Mouse (Mus musculus): ENCODE measurements around the gene Hmgcs1.
"Not testable (repeated sequence)": the region's sequence is repeated elsewhere in the genome, so short reads cannot be mapped to it uniquely, and the experiment has no call there.

The Hmgcs1 gene

DNA sequence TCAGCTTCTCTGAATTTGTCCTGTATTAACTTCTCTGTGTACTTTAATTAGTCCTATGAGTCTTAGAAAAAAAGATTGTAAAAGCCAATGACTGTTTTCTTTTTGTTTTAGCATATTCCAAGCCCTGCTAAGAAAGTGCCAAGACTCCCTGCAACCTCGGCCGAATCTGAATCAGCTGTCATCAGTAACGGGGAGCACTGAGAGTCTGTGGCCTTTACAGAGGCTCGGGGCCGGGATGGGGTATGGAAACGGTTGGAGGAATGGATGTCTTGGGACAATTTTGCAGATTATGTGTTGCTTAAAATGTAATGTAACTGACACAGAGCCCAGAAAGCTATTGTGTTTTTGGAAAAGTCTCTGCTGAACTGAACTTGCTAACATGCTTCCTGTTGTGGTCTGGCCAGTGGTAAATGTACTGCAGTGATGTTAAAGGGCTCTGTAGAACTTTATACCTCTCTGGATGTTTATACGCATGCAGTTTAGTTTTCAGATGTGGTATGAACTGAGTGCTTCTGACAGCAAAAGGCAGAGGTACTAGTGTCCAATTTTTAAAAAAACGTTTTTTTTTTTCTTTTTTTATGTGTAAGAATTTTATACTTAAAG is 16.2 kb downstream of the Hmgcs1 start:
- DNase-seq, result not testable (repeated sequence)

GRCm38 (mm10) chr13:119706953-119707352 is 16.8 kb downstream of the Hmgcs1 start:
- no peak for DNase-seq

GRCm38 (mm10) chr13:119707906-119708305 is 17.7 kb downstream of the Hmgcs1 start:
- no peak for DNase-seq

DNA sequence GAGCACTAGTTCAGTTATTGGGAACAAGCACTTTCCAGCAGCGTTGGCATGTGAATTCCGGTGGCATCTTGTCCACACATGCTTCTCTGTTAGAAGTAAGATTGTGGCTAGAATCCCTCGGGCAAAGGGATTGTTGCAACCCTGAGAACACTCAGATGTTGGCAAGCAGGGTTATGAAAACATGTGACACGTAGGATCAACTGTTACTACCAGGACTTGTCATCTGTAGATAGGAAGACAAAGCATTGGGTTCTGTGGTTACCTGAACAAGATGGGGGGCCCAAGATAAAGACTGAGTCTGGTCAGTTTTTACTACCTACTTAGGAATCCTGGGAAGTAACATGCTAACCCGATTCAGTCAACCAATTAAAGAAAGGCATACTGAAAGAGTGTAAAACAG is 18.8 kb downstream of the Hmgcs1 start:
- DNase-seq, result no peak

DNA sequence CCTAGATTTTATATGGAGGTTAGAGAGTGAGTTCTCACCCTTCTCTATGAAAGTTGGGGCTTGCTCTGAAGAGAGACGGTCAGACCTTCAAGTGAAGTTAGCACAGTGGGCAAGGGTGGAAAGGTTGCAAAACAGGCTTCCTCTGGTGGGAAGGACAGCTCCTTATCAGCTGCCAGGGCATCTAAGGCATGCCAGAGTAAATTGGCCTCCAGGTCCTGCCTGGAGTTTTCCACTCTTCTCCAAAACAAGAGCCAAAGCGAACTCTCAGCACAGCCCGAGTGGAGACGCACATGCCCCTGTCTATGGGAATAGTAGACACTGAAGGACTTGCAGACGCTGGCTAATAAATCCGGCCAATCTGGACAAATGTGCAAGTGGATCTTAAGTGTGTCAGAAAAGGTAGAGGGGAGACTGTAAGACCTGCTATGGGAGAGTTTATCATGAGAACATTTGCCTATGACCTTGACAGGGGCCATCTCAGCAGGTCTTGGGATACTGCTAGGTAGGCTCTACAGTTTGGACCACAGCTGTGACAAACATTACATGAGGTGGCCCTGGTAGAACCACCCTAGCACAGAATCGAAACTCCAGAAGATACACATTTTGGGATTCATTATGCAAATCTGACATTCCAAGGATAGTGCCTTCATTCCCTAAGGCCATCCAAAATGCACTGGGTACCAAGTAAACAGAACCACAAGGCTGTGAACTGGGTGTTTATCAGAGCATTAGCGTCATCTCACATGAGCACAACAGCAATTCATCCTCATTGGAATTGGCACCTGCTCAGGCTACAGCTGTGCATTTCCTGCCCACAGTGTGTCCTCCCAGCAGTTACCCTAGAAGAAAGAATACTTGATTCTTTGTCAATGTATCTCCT is 19.4 kb downstream of the Hmgcs1 start:
- DNase-seq, result no peak

GRCm38 (mm10) chr13:119710268-119710610 is 20.1 kb downstream of the Hmgcs1 start:
- DNase-seq, result no peak

DNA sequence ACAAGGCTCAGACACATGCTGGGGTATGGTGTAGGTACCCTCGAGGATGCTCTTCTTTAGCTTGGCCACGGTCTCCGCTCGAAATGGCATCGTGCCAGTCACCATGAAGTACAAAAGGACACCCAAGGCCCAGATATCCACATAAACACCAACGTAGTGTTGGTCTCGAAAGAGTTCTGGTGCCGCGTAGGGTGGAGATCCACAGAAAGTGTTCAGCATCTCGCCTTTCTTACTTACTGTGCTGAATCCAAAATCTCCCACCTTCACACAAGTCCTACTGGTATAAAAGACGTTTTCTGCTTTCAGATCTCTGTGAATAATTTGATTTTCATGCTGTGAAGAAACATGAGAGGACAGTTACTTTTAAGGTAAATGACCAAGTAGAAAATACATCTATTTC is 22.3 kb downstream of the Hmgcs1 start:
- no peak for DNase-seq

DNA sequence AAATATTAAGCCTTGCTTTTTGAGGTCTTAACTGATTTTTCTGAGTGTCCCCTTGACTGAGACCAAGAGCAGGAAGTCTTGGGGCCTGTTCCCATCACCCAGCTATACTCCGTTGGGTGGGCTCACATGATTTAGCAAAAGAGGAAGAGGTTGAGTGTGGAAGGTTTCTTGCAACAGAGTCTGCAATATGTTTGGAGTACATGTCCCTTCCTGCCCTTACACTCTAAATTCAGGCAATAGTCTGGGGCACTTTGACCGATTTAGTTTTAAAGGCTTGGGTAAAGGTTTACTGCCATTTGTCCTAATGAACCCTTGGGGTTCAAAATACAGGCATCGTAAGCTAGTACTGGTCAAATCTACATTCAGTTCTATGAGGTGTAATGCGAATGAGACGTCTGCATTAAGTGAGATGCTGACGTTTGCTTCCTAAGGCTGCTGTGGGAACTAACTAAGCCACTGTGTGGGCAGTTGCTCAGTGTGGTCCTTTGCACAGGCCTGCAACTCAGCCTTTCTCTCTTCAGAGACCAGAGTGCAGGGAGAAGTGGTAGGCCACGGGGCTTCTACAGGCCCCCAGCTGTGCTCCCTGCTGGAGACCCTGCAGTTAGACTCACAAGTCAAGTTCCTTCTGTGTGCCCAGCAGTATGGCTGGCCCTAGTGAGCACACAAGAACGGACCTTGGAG is 23.1 kb downstream of the Hmgcs1 start:
- DNase-seq, result no peak

GRCm38 (mm10) chr13:119713821-119714220 is 23.6 kb downstream of the Hmgcs1 start:
- no peak for DNase-seq

GRCm38 (mm10) chr13:119716105-119716504 is 25.9 kb downstream of the Hmgcs1 start:
- no peak for DNase-seq

- no peak for DNase-seq
Observed at GRCm38 (mm10) chr13:119722447-119722846, 32.3 kb downstream of the Hmgcs1 start.

- DNase-seq, result no peak
Observed at GRCm38 (mm10) chr13:119723368-119723767, 33.2 kb downstream of the Hmgcs1 start.

- no peak for DNase-seq
Observed at GRCm38 (mm10) chr13:119724541-119724940, 34.4 kb downstream of the Hmgcs1 start.

- DNase-seq, result peak; percentile 71
Observed at GRCm38 (mm10) chr13:119727608-119728387, 37.6 kb downstream of the Hmgcs1 start.

- DNase-seq, result no peak
Observed at GRCm38 (mm10) chr13:119729406-119729805, 39.2 kb downstream of the Hmgcs1 start.

GRCm38 (mm10) chr13:119731448-119731847 is 41.3 kb downstream of the Hmgcs1 start:
- no peak for DNase-seq

DNA sequence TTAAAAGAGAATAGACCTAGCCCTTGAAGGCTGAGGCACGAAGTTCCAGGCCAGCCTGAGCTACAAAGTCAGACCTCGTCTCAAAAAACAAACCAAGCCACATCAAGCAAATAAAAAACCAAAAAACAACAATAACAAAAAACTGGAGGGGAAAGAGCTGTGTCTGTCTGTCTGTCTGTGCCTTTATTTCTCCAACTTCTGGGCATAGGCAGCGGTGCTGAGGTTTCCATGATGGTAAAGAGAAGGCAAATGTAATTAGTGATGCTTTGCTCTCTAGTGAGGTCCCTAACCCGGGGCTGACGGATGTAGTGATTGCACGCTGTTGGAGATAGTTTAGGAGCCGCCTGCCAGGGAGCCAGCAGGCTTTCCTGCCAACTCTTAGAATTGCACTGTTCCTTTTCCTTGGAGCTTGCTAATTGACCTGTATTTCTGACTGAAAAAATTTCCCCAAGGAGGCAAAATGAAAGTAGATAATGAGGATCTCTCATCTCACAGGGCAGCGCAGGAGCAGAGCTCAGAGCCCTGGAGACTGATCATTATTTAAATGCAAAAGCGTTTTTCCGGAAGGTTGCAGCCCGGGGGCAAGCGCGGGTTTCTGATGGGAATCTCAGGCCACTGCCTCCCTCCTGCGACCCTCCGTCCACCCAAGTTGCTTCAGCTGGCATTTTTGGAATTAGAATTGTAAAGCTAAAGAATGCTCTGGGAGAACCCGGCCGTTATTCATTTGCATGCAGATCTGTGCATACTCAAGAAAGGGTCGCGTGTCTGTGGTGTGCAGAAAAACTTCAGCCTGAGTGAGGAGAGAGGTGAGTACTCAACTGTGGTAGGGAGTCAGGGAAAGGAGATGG is 51.4 kb downstream of the Hmgcs1 start:
- DNase-seq, result peak; percentile 19

- DNase-seq, result no peak
Observed at GRCm38 (mm10) chr13:119742711-119743415, 52.7 kb downstream of the Hmgcs1 start.

DNA sequence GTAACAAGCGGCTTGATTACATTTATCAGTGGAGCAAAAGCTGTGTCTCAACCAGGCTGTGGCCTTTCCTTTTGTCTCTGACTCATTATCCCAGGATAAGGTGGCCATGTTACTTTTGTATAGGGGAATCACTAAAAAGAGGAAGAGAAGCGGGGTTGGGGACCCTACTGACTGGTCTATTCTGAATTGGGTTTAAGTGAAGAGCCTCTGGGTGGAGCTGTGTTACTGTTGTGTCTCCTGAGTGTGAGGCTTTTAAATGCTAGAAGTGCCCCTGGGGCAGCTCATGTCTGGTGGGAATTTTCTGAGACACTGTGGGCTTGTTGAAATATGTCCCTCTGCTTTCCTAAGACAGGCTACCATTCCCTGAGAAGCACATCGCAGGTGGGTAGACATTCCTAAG is 53.3 kb downstream of the Hmgcs1 start:
- DNase-seq, result no peak

GRCm38 (mm10) chr13:119746930-119747329 is 56.8 kb downstream of the Hmgcs1 start:
- DNase-seq, result no peak

DNA sequence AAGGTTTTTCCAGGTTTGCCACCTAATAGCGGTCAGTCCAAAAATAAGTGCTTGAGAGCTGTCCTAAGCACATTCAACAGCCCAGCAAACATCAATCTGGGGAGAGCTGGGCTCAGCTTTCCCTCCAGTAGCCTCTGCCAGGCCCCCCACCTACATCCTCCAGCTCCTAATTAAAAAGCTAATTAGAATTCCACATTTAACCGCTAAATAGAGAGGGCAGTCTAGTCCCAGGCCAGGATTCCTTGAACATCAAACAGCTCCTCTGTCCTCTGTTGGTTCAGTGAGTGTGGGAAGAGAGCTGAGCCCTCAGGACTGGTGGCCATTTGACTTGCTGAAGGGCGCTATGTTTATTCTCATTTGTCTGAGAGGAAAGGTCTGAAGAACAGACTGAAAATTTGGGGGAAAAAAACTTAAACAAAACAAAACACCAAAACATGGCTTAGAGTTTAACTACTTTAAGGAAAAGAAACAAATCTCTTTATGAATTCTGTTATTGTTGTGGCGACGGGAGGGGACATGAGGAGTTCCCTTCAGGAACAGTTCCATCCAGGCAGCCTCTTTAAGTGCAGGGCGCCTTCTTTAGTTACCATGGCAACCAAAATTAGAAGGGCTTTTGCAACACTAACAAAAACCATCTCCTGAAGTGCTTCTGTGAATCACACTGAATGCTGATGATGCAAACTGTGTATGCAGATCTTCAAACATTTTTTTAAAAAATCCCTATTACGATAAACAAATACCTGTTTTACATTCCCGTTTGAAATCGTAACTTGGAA is 63.9 kb downstream of the Hmgcs1 start:
- peak; percentile 46 for DNase-seq
